Mouse (Mus musculus) liver (tissue): Measurements from ENCODE around the gene Gm21170.
"Not testable (repeated sequence)": the region's sequence is repeated elsewhere in the genome, so short reads cannot be mapped to it uniquely, and the experiment has no call there.

Experiments
- DNase-seq: peaks from one replicate; pipeline ENCODE4 v3.0.0-alpha.2; 2020; ENCODE audit warnings: mixed read lengths

Gm21170 gene

GRCm38 (mm10) chrY:47690998-47691397, at the start of gene Gm21170:
Gene Gm21170, minus strand, starts transcription at chrY:47691098.
- not testable (repeated sequence) for DNase-seq
